Mouse (Mus musculus): Measurements from ENCODE around the gene Trip12.

The Trip12 gene

DNA sequence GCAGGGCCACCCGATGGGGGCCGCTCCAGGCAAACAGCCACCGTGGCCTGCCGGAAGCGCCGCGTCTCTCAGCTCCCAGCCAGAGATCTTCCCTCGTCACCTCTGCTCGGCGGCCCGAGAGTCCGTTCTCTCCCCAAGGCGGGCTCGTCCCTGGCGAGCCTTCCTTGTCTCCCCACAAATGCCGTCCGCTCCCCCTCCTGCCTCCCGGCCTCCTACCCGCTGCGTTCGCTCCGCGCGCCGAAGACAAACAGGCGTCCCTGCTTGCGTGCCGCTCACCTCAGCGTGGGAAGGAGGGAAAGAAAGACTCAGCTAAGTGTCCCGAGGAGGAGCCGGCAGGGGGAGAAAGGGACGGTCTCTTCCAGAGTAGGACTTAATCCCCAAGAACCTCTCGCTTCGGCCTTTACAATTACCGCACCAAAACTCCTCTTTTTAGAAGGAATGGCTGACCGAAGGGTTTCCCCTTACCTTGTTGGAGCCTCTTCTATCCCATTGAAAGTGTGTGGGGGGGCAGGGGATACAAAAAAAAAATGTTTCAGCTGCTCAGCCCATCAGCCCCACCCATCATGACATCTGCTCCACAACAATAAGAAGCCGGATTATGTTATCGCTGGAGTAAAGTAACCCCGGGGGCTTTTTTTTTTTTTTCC, at the start of gene Trip12:
Gene Trip12 (minus strand): TSS at position 499 of the 647 bp plus-strand sequence.
- DNase-seq: no peak

DNA sequence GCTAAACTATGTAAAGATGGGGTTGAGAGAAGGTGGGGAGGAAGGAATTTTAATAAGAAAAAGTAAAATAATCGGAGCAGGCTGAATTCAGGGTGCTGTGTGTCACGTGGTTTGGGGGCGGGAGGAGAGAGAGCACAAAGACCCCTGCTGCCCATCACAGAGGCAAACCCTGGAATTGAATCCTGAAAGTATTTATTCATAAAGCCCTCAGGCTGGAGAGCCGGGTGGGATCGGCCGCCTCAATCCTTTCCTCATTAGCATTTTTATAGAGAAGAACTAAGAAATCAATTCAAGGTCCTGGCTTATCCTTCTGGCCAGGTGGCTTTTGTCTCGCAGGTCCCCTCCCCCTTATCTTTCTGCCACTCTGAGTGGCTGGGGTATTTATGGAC, 49.7 kb upstream of the Trip12 start:
- no peak for DNase-seq

DNA sequence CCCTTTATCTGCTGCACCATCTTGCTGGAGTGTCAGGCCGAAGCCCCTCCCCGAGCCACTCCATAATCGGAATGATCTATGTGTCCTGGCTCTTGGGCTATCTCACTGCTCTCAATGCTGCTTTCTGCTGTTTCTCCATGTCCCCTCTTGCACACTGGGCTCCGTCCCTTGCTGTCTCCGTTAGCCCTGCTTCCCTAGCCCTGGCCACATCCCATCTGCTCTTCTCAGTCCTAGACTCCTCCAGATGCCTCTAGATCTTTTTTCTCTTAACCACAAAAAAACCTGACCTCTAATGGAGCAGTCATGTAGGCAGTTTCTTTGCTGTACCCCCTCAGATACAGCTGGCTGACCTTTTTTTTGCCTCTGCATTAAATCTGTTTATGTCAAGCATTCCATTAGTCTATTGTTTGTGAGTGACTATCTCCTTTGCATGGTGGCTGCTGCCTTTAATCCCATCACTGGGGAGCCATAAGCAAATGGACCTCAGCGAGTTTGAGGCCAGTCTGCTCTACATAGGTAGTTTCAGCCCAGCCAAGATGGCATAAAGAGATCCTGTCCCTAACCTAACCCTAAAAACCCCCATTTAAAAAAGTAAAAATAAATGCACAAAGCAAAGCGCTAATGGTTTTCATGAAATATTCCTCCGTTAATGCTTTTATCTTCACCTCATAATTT, 49.2 kb upstream of the Trip12 start:
- DNase-seq: no peak

DNA sequence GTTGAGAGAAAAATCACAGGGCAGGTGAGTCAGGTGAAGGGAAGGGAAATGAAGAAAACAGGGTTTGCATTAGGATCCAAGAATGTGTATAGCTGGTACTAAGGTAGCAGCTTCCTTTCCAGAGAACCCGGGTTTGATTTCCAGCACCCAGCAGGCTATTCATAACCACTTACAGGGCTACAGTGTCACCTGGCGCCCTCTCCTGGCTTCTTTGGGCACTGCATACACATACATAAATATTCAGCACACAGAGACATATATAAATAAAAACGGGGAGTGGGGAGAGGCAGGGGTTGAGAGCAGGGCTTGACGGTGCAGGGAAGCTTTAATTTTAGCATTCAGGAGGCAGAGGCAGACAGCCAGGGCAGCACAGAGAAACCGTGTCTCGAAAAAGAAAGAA, 45.6 kb upstream of the Trip12 start:
- DNase-seq: no peak

DNA sequence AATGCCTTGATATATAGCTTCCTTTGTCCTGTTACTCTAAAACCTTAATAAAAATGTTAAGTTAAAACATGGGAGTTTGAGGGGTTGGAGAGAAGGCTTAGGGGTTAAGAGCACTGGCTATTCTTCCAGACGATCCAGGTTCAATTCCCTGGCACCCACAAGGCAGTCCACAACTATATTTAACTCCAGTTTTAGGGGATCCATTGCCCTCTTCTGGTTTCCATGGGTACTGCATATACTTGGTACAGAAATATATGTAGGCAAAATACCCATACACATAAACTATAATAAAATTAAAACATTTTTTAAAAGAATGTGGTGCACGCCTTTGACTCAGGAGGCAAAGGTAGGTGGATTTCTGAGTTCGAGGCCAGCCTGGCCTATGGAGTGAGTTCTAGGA, 44.9 kb upstream of the Trip12 start:
- peak; percentile 4 for DNase-seq

DNA sequence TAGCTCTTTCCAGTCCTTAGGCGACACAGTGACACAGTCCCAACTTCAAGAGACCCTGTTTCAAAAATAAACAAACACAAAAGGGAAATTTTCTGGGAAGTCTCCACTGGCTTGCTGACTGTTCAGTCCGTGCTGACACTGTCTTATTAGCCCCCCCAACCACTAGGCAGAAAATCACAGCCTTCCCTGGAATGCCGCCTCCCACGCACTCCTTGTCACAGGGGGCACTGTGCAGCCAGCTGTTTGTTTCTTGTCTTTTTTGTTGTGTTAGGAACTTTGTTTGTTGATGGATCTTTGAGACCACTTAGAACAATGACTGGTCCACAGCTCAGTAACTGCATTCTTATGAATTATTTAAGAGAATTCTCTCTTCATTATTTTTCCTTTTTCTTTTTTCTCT, 43.6 kb upstream of the Trip12 start:
- DNase-seq: no peak

DNA sequence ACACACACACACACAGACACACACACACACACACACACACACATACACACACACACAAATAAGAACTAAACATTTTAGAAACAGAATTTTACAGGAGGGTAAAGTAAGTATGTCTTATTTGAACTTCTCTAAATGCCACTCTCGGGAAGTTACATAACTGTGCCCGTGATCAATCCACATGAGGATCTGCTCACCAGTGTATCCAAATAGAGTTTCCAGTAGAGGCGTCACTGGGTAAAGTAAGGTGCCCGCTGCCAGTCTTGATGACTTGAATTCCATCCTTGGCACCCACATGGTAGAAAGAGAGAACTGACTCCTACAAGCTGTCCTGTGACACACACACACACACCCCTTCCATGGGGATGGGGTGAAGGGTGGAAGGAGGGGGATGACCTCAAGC, 42.6 kb upstream of the Trip12 start:
- DNase-seq: no peak

DNA sequence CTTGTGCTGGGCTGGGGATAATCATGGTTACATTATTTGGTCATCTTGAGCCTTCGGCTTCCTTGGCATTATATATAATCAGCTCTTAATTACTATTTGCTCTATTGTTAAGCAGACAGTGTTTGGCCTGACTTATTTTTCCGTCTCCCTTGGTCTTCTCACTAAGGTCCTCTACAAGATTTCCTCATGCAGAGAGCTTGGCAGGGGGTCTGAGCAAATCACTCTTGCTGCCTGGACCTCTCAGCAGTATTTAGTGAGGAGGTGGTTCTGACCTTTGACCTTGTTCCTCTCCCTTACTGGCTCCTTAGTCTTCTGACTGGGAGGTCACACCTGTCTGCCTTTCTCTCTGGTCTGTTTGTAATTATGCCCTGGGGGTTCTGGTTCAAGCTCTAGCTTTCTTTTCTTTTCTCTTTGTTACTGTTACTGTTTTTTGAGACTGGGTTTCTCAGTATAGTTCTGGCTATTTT, 41.8 kb upstream of the Trip12 start:
- no peak for DNase-seq

DNA sequence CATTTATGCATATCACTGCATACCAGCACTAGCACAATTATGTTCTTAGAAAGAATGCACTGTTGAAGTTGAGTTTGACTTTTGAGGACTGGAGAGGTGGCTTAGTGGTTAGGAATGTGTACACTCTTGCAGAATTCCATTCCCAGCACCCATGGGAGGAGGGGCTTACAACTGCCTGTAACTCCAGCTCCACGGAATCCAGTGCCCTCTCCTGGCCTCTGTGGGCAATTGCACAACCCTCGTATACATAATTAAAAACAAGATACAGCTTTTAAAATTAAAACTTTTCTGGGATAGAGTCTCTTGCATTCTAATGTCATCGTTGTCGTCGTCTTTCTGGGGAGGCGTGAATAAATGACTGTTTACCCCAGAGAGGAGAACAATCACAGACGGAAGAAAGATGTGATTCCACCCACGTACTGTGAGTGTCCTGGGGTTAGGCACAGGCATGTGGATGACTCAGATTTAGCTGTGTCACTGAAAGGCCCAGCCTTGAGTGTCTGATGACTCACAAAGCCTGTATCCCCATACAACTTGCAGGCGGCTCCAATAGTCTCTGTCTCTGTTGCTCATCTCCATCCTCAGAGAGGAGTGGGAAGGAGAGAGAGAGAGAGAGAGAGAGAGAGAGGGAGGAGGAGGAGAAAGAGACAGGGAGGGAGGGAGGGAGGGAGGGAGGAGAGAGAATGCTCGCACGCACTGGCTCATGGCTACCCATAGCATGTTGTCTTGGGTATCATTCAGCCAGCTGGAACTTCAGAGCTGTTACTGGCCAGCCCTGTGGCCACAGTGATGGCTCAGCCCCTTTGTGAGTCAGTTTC, 41.1 kb upstream of the Trip12 start:
- DNase-seq: no peak

DNA sequence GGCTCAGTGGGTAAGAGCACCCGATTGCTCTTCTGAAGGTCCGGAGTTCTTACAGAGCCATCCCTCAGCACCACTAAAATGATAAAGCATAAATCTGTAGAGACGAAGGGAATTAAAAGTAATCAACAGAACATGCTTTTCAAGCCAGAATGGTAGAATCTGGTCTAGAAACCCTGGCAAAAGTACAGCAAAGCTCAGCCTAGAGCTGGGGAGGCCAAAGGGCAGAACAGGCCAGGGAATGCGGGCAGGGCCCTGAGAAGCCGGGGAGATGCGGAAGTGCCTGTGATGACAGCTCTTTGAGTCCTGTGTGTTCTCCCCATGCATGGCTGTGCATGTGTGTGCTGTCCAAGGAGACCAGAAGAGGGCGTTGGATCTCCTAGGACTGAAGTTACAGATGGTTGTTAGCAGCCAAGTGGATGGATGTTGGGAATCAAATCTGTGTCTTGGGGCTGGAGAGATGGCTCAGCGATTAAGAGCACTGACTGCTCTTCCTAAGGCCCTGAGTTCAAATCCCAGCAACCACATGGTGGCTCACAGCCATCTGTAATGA, 39.3 kb upstream of the Trip12 start:
- DNase-seq: no peak

DNA sequence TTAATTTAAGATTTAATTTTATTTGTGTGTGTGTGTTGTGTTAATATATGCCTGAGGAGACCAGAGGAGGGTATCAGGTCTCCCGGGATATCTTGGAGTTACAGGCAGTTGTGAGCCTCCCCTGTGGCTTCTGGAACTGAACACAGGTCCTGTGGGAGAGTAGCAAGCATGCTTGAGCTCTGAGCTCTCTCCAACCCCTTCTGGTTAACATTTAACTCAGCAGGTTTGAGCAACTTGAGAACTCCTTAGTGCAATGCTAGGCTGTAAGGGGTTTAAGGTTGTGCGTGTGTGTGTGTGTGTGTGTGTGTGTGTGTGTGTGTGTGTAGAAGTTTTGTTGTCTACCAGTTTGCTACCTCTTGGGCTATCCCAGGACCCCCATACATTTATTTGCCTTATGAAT, 37.3 kb upstream of the Trip12 start:
- DNase-seq: no peak

DNA sequence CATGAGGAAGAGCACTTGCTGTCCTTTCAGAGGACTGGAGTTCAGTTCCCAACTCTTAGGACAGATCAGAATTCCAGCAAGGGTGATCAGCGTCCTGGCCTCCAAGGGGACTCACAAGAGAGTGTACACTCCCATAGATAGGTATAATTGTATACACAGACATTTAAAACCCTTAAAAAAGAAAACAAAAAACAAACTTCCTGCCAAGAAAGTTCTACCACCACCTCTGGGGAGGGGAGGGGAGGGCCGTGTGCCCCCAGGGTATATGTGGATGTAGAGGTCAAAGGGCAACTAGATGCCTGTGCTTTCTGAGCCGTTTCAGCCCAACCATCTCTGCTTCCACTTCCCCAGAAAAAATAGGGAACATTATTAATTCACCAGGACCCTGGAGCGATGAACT, 32.6 kb upstream of the Trip12 start:
- DNase-seq: no peak

DNA sequence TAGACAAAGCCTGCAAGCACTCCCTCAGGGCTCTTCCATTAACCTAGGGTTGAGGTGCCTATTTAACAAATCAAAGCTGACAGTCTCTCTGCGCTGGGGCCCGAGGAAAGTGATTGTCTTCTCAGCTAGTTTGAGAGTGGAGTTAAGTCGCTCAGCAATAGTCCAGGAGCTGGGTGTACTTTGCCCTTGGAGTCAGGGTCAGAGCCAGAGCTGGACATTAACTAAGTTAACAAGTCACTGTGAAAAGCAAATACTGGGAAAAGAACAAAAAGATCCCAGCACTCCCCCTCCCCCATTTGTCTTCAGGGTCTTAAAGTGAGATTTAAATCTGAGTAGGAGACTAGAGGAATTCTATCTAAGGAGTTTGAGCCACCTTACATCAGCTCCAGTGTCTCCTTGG, 31.8 kb upstream of the Trip12 start:
- no peak for DNase-seq

DNA sequence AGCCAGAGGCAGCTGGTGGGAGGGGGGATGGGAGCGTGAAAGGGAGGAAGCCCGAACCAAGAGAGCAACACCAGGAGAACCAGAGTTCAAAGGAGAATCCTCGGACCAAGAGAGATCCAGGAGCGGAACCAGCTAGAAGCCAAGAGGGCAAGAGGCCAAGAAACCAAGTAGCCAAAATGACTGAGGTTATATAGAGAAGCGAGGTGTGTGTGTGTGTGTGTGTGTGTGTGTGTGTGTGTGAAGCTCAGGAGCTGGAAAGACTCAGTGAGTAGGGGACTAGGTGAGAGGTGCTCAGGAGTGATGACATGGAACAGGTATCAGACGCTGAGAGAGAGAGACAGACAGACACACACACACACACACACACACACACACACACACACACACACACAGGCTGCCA, 30.8 kb upstream of the Trip12 start:
- DNase-seq: no peak

DNA sequence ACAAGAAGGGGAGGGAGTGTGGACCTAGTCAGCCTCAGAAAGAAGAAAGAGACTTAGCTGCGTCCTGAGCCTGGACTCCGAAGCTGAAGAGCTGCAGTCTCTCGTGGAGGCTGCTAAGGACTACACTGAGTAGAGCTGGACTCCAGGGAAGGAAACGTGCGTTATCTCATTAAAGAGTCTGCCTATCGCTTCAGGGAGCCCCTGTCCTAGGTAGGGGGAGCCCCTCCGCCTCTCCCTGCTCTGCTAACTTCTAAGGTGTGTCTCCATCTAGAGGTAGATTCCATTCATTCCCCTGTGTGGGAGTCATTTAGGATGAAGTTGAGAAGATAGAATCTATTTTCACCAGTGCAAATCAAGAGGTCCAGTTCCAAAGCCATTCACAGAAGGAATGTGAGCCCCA, 29.2 kb upstream of the Trip12 start:
- no peak for DNase-seq

DNA sequence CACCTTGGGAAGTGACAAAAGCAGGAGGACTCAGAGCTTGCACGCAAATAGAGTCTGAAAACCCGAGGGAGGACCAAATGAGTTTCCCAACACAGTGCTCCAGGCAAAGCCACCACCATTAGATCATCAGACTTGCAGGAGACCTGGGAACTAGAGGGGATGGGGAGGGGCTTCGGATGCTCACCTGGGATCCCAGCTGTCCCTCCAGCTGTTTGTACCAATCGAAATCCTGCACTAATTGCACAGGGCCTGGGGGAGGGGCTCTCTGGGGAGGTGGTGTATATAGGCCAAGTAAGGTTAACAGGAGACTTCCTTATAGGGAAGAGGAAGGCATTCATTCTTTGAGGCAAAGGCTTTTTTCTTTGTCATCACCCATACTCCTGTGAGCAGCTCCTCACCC, 28.5 kb upstream of the Trip12 start:
- no peak for DNase-seq

DNA sequence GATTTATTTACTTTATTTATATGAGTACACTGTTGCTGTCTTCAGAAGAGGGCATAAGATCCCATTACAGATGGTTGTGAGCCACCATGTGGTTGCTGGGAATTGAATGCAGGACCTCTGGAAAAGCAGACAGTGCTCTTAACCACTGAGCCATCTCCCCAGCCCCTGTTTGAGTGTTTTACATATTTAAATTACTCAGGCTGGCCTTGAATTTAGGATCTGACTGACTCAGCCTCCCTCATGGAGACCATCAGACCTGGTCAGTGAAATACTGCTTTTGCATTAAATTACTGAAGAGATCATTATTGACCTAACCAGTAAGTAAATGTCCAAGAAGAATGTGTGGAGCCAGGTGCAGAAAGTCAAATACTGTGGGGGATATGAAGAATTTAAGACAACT, 28.0 kb upstream of the Trip12 start:
- DNase-seq: no peak

DNA sequence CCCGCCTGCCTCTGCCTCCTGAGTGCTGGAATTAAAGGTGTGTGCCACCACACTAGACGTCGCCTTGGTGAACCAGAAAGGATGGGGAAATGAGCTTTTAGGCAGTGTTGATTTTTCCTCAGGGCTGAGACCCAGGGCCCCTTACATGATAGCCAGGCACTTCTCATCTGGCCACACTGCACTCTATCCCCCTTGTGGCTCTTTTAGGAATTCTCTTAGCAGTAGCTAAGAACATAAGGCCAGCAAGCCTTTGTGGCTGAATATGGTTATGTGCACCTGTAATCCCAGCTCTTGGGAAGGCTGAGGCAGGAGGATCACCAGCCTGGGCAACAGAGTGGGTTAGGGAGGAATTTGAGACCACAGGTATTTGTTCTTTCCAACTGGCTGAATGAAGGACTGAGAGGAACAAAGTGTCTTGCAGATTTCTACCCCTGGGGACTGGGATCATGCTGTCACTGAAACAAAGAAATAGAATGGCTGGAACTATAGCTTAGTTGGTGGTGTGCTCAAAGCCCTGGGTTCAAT, 26.5 kb upstream of the Trip12 start:
- DNase-seq: no peak

DNA sequence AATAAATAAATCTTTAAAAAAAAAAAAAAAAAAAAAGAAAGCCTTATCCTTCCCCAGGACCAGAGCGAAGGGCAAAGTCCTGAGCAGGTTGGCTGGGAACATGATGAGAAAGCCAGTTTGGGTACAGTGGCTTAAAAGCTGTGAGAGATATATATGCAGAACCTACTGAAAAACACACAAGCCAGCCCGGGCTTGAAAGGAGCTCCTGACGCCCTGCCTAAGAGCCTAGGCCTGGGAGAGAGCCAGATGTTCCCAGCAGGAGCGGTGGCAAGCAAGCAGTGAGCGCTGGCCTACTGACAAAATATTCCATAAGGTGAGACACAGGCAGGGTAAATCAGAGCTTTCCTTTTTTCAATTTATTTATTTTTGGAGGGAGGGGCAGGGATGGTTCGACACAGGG, 25.9 kb upstream of the Trip12 start:
- no peak for DNase-seq

DNA sequence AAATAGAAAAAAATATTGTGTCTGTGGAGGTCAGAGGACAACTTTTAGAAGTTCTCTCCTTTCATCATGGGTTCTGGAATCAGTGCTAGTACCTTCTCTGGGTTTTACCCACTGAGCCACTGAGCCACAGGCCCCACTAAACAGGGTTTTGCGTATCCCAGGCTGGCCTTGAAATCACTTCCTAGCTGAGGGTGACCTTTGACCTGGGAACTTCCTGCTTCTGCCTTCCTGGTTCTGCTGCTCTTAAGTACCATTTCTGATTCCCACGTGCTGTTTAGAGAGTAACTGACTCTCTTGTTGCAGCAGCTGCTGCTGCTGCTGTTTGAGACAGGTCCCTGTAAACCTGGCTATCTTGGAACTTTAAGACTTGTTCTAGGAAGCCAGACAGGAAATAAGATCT, 24.3 kb upstream of the Trip12 start:
- DNase-seq: no peak

DNA sequence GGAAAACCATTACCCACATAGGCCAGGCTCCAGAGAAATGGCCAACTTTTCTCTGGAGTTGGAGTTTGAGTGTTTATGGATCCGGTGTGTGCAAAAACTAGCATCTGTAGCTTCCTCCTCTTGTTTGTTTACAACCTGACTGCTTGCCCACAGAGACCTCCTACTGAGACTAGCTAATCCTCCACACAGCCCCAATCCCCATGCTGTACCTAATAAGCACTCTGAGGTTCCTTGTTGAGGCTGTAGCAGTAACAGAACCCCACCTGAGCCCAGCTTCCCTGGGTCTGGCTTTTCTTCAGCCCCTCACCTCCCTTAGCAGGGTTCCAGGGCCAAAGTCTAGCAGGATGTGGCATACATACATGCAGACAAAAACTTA, 20.9 kb upstream of the Trip12 start:
- DNase-seq: no peak

DNA sequence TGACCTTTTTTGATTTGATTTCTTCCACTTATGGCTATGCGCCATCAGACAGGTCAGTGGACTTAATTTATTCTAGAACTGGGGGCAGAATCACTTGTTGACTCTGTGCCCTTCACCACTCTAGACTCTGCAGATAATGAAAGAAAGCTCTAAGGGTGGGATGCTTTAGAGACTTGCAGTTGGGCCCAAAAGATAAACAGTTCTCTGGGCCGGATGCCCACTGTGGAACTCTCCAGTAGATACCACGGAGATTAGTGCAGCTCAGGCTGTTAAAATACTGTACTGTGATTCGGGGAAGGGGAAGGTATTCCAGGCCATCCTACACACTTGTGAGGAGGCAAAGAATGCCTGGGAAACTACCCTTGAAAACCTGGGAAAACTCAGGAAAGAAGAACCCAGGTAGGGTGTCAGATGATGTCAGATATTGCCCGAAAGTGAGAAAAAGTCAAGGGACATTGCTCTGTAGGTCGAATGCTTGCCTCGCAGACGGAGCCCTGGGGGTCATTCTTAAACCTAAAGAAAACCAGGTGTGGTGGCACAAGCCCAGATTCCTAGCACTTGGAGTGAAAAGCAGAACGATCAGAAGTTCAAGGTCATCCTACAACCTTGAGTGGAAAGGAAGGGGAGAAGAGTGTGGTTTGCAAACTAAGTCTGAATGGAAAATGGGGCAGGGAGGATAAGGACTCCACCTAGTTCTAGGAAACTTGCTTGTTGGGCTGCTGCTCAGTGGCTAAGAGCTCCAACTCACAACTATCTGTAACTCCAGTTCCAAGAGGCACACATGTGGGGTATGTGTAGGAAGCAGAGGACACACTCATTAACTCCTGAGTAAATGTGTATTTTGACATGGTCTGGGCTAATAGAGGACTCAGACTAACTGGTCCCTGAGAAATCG, 20.3 kb upstream of the Trip12 start:
- no peak for DNase-seq

DNA sequence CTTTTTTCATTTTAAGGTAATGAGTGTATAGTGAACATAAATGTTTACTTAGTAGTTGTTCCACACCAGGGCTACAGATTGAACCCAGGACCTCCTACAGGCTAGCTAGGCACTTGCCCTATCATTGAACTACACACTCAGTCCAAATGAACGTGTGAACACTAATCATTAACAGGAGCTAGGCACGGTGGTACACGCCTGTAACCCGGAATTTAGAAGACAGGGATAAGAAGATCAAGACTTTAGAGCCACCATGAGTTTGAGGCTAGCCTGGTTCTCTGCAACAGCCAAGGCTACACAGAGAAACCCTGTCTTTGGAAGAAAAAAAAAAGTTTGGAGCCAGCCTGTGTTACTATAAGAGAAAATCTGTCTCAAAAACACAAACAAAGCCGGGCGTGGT, 19.3 kb upstream of the Trip12 start:
- DNase-seq: no peak

All from cerebellum, adult 11 months (tissue).